ENCODE assay signal across 27 mouse cellular contexts in genomic region chr6:34658791-34659190, GRCm38 (mm10).
A peak's percentile ranks its signal among the peaks of the same experiment; 100 is the strongest.
DNase-seq lines count a peak whose midpoint lies in the region; ATAC-seq and TF ChIP-seq lines count a peak whose summit lies in the region.
"Had no signal": no experiment of that assay in that cellular context is flagged by ENCODE, and none has a peak within 500 bp of the region (broad histone marks: within the 10 kb centered on the region; RNA-seq: fewer than 3 reads in every experiment).

No protein-coding gene starts in this region.

- no peak overlapping the region for H3K4me2 ChIP-seq in kidney, embryonic 15.5 days
- no peak overlapping the region for H3K4me2 ChIP-seq in lung, postnatal 0 days (replicated peaks; ENCODE audit: low read depth, low read length)
- no peak overlapping the region for H3K4me2 ChIP-seq in hindbrain, embryonic 12.5 days (replicated peaks)
- H3K4me2 ChIP-seq: embryonic facial prominence, embryonic 13.5 days; heart, embryonic 15.5 days; liver, embryonic 12.5 days; stomach, embryonic 15.5 days had no signal

- 83% methylated on average over 5 of the region's 5 CpGs for WGBS in kidney, embryonic 15.5 days
- 47% methylated on average over 5 of the region's 5 CpGs for WGBS in lung, postnatal 0 days
- WGBS in lung, adult 2 months = 27% methylated on average over 5 of the region's 5 CpGs
- WGBS in hindbrain, embryonic 12.5 days = 89% methylated on average over 5 of the region's 5 CpGs

- H3K27me3 ChIP-seq in kidney, embryonic 15.5 days = no peaks in the 10 kb centered on the region
- no peaks in the 10 kb centered on the region for H3K27me3 ChIP-seq in lung, postnatal 0 days (replicated peaks; ENCODE audit: insufficient read depth, low read length)
- H3K27me3 ChIP-seq in hindbrain, embryonic 12.5 days = no peaks in the 10 kb centered on the region
- H3K27me3 ChIP-seq: embryonic facial prominence, embryonic 13.5 days; heart, embryonic 15.5 days; liver, embryonic 12.5 days; stomach, embryonic 15.5 days had no signal

- TF ChIP-seq CTCF in lung, postnatal 0 days (IDR thresholded peaks at IDR 0.05) = no peak
- TF ChIP-seq CTCF in lung, adult 2 months (IDR thresholded peaks at IDR 0.05; ENCODE audit: insufficient read depth, low read length) = no peak

- no peak for TF ChIP-seq POLR2A in lung, adult 2 months (IDR thresholded peaks at IDR 0.05; ENCODE audit: borderline replicate concordance, extremely low read depth, low read depth, low read length)

- no peak overlapping the region for H3K4me3 ChIP-seq in kidney, embryonic 15.5 days (replicated peaks)
- no peak overlapping the region for H3K4me3 ChIP-seq in lung, postnatal 0 days (ENCODE audit: low read depth, low read length)
- H3K4me3 ChIP-seq in lung, adult 2 months (replicated peaks; ENCODE audit: extremely low read depth, low read depth, low read length) = no peak overlapping the region
- H3K4me3 ChIP-seq in hindbrain, embryonic 12.5 days = no peak overlapping the region
- H3K4me3 ChIP-seq: embryonic facial prominence, embryonic 13.5 days; erythroblast, embryonic 14.5 days; heart, embryonic 10.5 days; heart, embryonic 15.5 days; liver, embryonic 12.5 days; megakaryocyte, embryonic 14.5 days; stomach, embryonic 15.5 days had no signal

- no peak for TF ChIP-seq EP300 in lung, postnatal 0 days (IDR thresholded peaks at IDR 0.05)

- ATAC-seq in kidney, embryonic 15.5 days (replicated peaks; ENCODE audit: low FRiP score) = no peak
- peak; percentile 21; the same call in 1 of the 2 replicates for ATAC-seq in lung, postnatal 0 days
- ATAC-seq in hindbrain, embryonic 12.5 days (ENCODE audit: low FRiP score) = no peak
- ATAC-seq: activated CD4-positive, CD25-positive, alpha-beta regulatory T cell, adult 4 months; forebrain, postnatal 0 days; hindbrain, postnatal 0 days; intestine, postnatal 0 days; liver, embryonic 12.5 days; liver, postnatal 0 days had no signal

- H3K4me1 ChIP-seq in kidney, embryonic 15.5 days = peaks cover 14% of the 10 kb centered on the region
- no peaks in the 10 kb centered on the region for H3K4me1 ChIP-seq in lung, postnatal 0 days (ENCODE audit: insufficient read depth, low read depth, low read length)
- peaks cover 7% of the 10 kb centered on the region; the same call in 1 of the 2 replicates for H3K4me1 ChIP-seq in lung, adult 2 months (ENCODE audit: control insufficient read depth, insufficient read depth, low read length)
- H3K4me1 ChIP-seq in hindbrain, embryonic 12.5 days = no peaks in the 10 kb centered on the region
- H3K4me1 ChIP-seq: liver, embryonic 12.5 days had no signal

- H3K36me3 ChIP-seq in kidney, embryonic 15.5 days = peaks cover 8% of the 10 kb centered on the region; the same call in 1 of the 2 replicates
- H3K36me3 ChIP-seq in lung, postnatal 0 days (ENCODE audit: insufficient read depth, low read length) = no peaks in the 10 kb centered on the region
- H3K36me3 ChIP-seq in hindbrain, embryonic 12.5 days = no peaks in the 10 kb centered on the region
- H3K36me3 ChIP-seq: liver, embryonic 12.5 days; stomach, embryonic 15.5 days had no signal

- H3K27ac ChIP-seq in kidney, embryonic 15.5 days = no peak overlapping the region
- no peak overlapping the region for H3K27ac ChIP-seq in lung, postnatal 0 days (ENCODE audit: low read length)
- no peak overlapping the region for H3K27ac ChIP-seq in hindbrain, embryonic 12.5 days
- H3K27ac ChIP-seq: embryonic facial prominence, embryonic 13.5 days; heart, embryonic 10.5 days; heart, embryonic 15.5 days; hindbrain, postnatal 0 days; liver, embryonic 12.5 days; stomach, embryonic 15.5 days had no signal

- H3K9me3 ChIP-seq in kidney, embryonic 15.5 days (replicated peaks) = no peaks in the 10 kb centered on the region
- no peaks in the 10 kb centered on the region for H3K9me3 ChIP-seq in lung, postnatal 0 days (ENCODE audit: low read length)
- no peaks in the 10 kb centered on the region for H3K9me3 ChIP-seq in hindbrain, embryonic 12.5 days (replicated peaks)
- H3K9me3 ChIP-seq: embryonic facial prominence, embryonic 13.5 days; heart, embryonic 10.5 days; heart, embryonic 15.5 days; liver, embryonic 12.5 days; stomach, embryonic 15.5 days had no signal

- no peak overlapping the region for H3K9ac ChIP-seq in kidney, embryonic 15.5 days
- H3K9ac ChIP-seq in lung, postnatal 0 days (replicated peaks; ENCODE audit: low read depth) = no peak overlapping the region
- H3K9ac ChIP-seq in hindbrain, embryonic 12.5 days = no peak overlapping the region
- H3K9ac ChIP-seq: embryonic facial prominence, embryonic 13.5 days; forebrain, postnatal 0 days; heart, embryonic 15.5 days; liver, embryonic 12.5 days; liver, postnatal 0 days; stomach, embryonic 15.5 days had no signal

- peak; percentile 29 to 33 for DNase-seq in kidney, postnatal 36 days
- DNase-seq in lung, postnatal 0 days (ENCODE audit: low spot score) = peak; percentile 48
- no peak for DNase-seq in lung, adult 2 months
- DNase-seq in NIH3T3 (ENCODE audit: low read depth) = peak; percentile 59
- DNase-seq in brain, adult 2 months (ENCODE audit: low read depth, low spot score) = peak; percentile 55
- DNase-seq in heart, adult 9 months (ENCODE audit: low spot score in 2 of 2) = no peak
- DNase-seq: adrenal gland, adult 2 months; B cell, adult 2 months; cerebellum, adult 9-10 months; forebrain, postnatal 0 days; gastrocnemius, postnatal 10 days; left cerebral cortex, postnatal 4 days; liver, postnatal 0 days; midbrain, embryonic 14.5 days; thymus, postnatal 14 days had no signal

Comparison
In these comparisons a context has a peak if more than half of its experiments do, and no peak if none do; other contexts are left out.
1. DNase-seq: peak in kidney, postnatal 36 days (2 of 2), lung, postnatal 0 days (single experiment), NIH3T3 (single experiment) and brain, adult 2 months (single experiment); none in lung, adult 2 months (single experiment) and heart, adult 9 months (0 of 2).